Mouse (Mus musculus): Measurements from ENCODE around the gene Phlda1.

The Phlda1 gene

GRCm38 (mm10) chr10:111505406-111505805 lies 680 bp upstream of the Phlda1 start:
- DNase-seq (ENCODE audit: low spot score): no peak

- DNase-seq (ENCODE audit: low spot score): no peak
Observed at GRCm38 (mm10) chr10:111506926-111507459, 907 bp downstream of the Phlda1 start.

- peak; percentile 70 for DNase-seq (ENCODE audit: low spot score)
Observed at GRCm38 (mm10) chr10:111507460-111508211, 1.6 kb downstream of the Phlda1 start.

GRCm38 (mm10) chr10:111508324-111509080 lies 2.4 kb downstream of the Phlda1 start:
- no peak for DNase-seq (ENCODE audit: low spot score)

GRCm38 (mm10) chr10:111509103-111509784 lies 3.2 kb downstream of the Phlda1 start:
- DNase-seq (ENCODE audit: low spot score): no peak

GRCm38 (mm10) chr10:111509981-111510380 lies 3.9 kb downstream of the Phlda1 start:
- DNase-seq (ENCODE audit: low spot score): no peak

GRCm38 (mm10) chr10:111510798-111511197 lies 4.7 kb downstream of the Phlda1 start:
- no peak for DNase-seq (ENCODE audit: low spot score)

GRCm38 (mm10) chr10:111512036-111512568 lies 6.0 kb downstream of the Phlda1 start:
- DNase-seq (ENCODE audit: low spot score): no peak

- no peak for DNase-seq (ENCODE audit: low spot score)
Observed at GRCm38 (mm10) chr10:111514282-111514885, 8.3 kb downstream of the Phlda1 start.

- DNase-seq (ENCODE audit: low spot score): no peak
Observed at GRCm38 (mm10) chr10:111515071-111516010, 9.3 kb downstream of the Phlda1 start.

GRCm38 (mm10) chr10:111516172-111516588 lies 10.1 kb downstream of the Phlda1 start:
- DNase-seq (ENCODE audit: low spot score): peak; percentile 68

GRCm38 (mm10) chr10:111516804-111517436 lies 10.8 kb downstream of the Phlda1 start:
- DNase-seq (ENCODE audit: low spot score): no peak

- no peak for DNase-seq (ENCODE audit: low spot score)
Observed at GRCm38 (mm10) chr10:111518350-111518749, 12.3 kb downstream of the Phlda1 start.

GRCm38 (mm10) chr10:111519620-111520370 lies 13.7 kb downstream of the Phlda1 start:
- DNase-seq (ENCODE audit: low spot score): no peak

GRCm38 (mm10) chr10:111520621-111521020 lies 14.5 kb downstream of the Phlda1 start:
- no peak for DNase-seq (ENCODE audit: low spot score)

- no peak for DNase-seq (ENCODE audit: low spot score)
Observed at GRCm38 (mm10) chr10:111521636-111522035, 15.6 kb downstream of the Phlda1 start.

- no peak for DNase-seq (ENCODE audit: low spot score)
Observed at GRCm38 (mm10) chr10:111522230-111522629, 16.1 kb downstream of the Phlda1 start.

- no peak for DNase-seq (ENCODE audit: low spot score)
Observed at GRCm38 (mm10) chr10:111523894-111524293, 17.8 kb downstream of the Phlda1 start.

- no peak for DNase-seq (ENCODE audit: low spot score)
Observed at GRCm38 (mm10) chr10:111527057-111527456, 21.0 kb downstream of the Phlda1 start.
